Mouse (Mus musculus) liver, embryonic 16.5 days (tissue): Measurements from ENCODE around the gene Tgfbr2. TPM values are rescaled to one million over a fixed set of nuclear protein-coding genes. Genes with fewer than 3 reads are reported as not detected.
A peak's percentile ranks its signal among the peaks of the same experiment; 100 is the strongest.

Experiments
- ATAC-seq: fragments of 200-750 bp; cut with Nextera tagmentation; 2 replicates; pipeline ENCODE4 v1.8.0; 2017; ENCODE audit warnings: low read depth, mild to moderate bottlenecking, moderate number of reproducible peaks, moderate library complexity
- H3K27ac ChIP-seq: fragments of 300-500 bp; sonication (generic); 2 replicates; pipeline ENCODE4 v1.5.1; 2014; ENCODE audit warnings: mild to moderate bottlenecking, low read length
- H3K27me3 ChIP-seq: fragments of 300-500 bp; sonication (generic); 2 replicates; pipeline ENCODE4 v1.6.1; 2014; ENCODE audit warnings: low read depth, low read length, mixed read lengths; ENCODE audit not compliant: control insufficient read depth, insufficient read depth
- H3K36me3 ChIP-seq: fragments of 300-500 bp; sonication (generic); 2 replicates; pipeline ENCODE4 v1.6.1; 2014; ENCODE audit warnings: mild to moderate bottlenecking; ENCODE audit not compliant: control insufficient read depth, insufficient read depth
- H3K4me1 ChIP-seq: fragments of 300-500 bp; sonication (generic); 2 replicates; pipeline ENCODE4 v1.6.1; 2014; ENCODE audit warnings: low read depth, low read length, mixed read lengths; ENCODE audit not compliant: control insufficient read depth
- H3K4me2 ChIP-seq: fragments of 300-500 bp; sonication (generic); 2 replicates; pipeline ENCODE4 v1.6.1; 2014; ENCODE audit warnings: low read depth, low read length, mixed read lengths
- H3K4me3 ChIP-seq: fragments of 300-500 bp; sonication (generic); 2 replicates; pipeline ENCODE4 v1.5.1; 2014; ENCODE audit warnings: low read depth, mild to moderate bottlenecking, low read length
- H3K9ac ChIP-seq: fragments of 300-500 bp; sonication (generic); 2 replicates; pipeline ENCODE4 v1.6.1; 2014; ENCODE audit warnings: low read depth, low read length
- H3K9me3 ChIP-seq: fragments of 300-500 bp; sonication (generic); replicated peaks from 2 replicates; pipeline ENCODE4 v1.6.1; 2016; ENCODE audit warnings: low read length; ENCODE audit not compliant: control insufficient read depth
- WGBS: fragments of 180-500 bp; shearing (Covaris S2); extraction: QIAGEN DNeasy Blood & Tissue Kit; methylation state at CpG from one replicate; pipeline ENCODE4 v1.1.7; 2014; ENCODE audit not compliant: insufficient replicate concordance; 5-methylcytosine and 5-hydroxymethylcytosine counted together
- polyA plus RNA-seq: library from polyadenylated mRNA; unstranded; fragments of >200 nt; fragmentation: Nextera tagmentation; extraction: Ambion mirVana; gene quantifications from 2 replicates; pipeline ENCODE4 v1.2.1, GENCODE M21; 2015

Gene Tgfbr2
- polyA plus RNA-seq, result 5.9 and 7.5 TPM in 2 replicates

GRCm38 (mm10) chr9:116174481-116175461, at the start of gene Tgfbr2:
Gene Tgfbr2, minus strand, starts transcription at chr9:116175360.
- Histone ChIP-seq H3K9me3 (no peaks in the 10 kb centered on the region), H3K27me3 (peaks cover 7% of the 10 kb centered on the region; the same call in 1 of the 2 replicates), H3K36me3 (no peaks in the 10 kb centered on the region), H3K4me3 (peak within 1 kb of the TSS; percentile 70), H3K4me2 (peak within 1 kb of the TSS; percentile 69), H3K9ac (peak within 1 kb of the TSS; percentile 79), H3K4me1 (peaks cover 7% of the 10 kb centered on the region), H3K27ac (peak within 1 kb of the TSS; percentile 86)
- under 1% methylated on average over 82 of the region's 90 CpGs for WGBS
- ATAC-seq, result peak; percentile 71

- no peak overlapping the region for H3K4me2 ChIP-seq
- 58% methylated on average over 6 of the region's 6 CpGs for WGBS
- no peaks in the 10 kb centered on the region for H3K27me3 ChIP-seq
- H3K27ac ChIP-seq, result no peak overlapping the region
- H3K9me3 ChIP-seq, result no peaks in the 10 kb centered on the region
- H3K4me1 ChIP-seq, result no peaks in the 10 kb centered on the region
- H3K9ac ChIP-seq, result no peak overlapping the region
- H3K36me3 ChIP-seq, result no peaks in the 10 kb centered on the region
- H3K4me3 ChIP-seq, result no peak overlapping the region
- ATAC-seq, result no peak
Measured at GRCm38 (mm10) chr9:116223368-116223767, 48.2 kb upstream of the Tgfbr2 start.

- Histone ChIP-seq H3K36me3 (no peaks in the 10 kb centered on the region), H3K27ac (no peak overlapping the region), H3K4me2 (no peak overlapping the region), H3K4me3 (no peak overlapping the region), H3K4me1 (no peaks in the 10 kb centered on the region), H3K9me3 (no peaks in the 10 kb centered on the region), H3K27me3 (no peaks in the 10 kb centered on the region), H3K9ac (no peak overlapping the region)
- no peak for ATAC-seq
- 65% methylated on average over 5 of the region's 5 CpGs for WGBS
Measured at GRCm38 (mm10) chr9:116222643-116223042, 47.5 kb upstream of the Tgfbr2 start.

- Histone ChIP-seq H3K4me1 (no peaks in the 10 kb centered on the region), H3K9me3 (no peaks in the 10 kb centered on the region), H3K27me3 (no peaks in the 10 kb centered on the region), H3K27ac (no peak overlapping the region), H3K4me2 (no peak overlapping the region), H3K36me3 (no peaks in the 10 kb centered on the region), H3K4me3 (no peak overlapping the region), H3K9ac (no peak overlapping the region)
- 47% methylated on average over 11 of the region's 11 CpGs for WGBS
- no peak for ATAC-seq
Measured at GRCm38 (mm10) chr9:116222000-116222399, 46.8 kb upstream of the Tgfbr2 start.

- H3K27ac ChIP-seq, result no peak overlapping the region
- no peak overlapping the region for H3K9ac ChIP-seq
- no peak for ATAC-seq
- H3K36me3 ChIP-seq, result no peaks in the 10 kb centered on the region
- no peaks in the 10 kb centered on the region for H3K27me3 ChIP-seq
- 64% methylated on average over 6 of the region's 6 CpGs for WGBS
- no peak overlapping the region for H3K4me2 ChIP-seq
- no peaks in the 10 kb centered on the region for H3K9me3 ChIP-seq
- H3K4me1 ChIP-seq, result no peaks in the 10 kb centered on the region
- no peak overlapping the region for H3K4me3 ChIP-seq
Measured at GRCm38 (mm10) chr9:116221565-116221964, 46.4 kb upstream of the Tgfbr2 start.

- 74% methylated on average over 6 of the region's 6 CpGs for WGBS
- no peaks in the 10 kb centered on the region for H3K27me3 ChIP-seq
- H3K27ac ChIP-seq, result no peak overlapping the region
- H3K4me2 ChIP-seq, result no peak overlapping the region
- H3K9me3 ChIP-seq, result no peaks in the 10 kb centered on the region
- H3K4me1 ChIP-seq, result no peaks in the 10 kb centered on the region
- H3K9ac ChIP-seq, result no peak overlapping the region
- no peak overlapping the region for H3K4me3 ChIP-seq
- no peaks in the 10 kb centered on the region for H3K36me3 ChIP-seq
- ATAC-seq, result no peak
Measured at GRCm38 (mm10) chr9:116220616-116221015, 45.5 kb upstream of the Tgfbr2 start.

- Histone ChIP-seq H3K4me1 (no peaks in the 10 kb centered on the region), H3K9ac (no peak overlapping the region), H3K27me3 (no peaks in the 10 kb centered on the region), H3K9me3 (no peaks in the 10 kb centered on the region), H3K27ac (no peak overlapping the region), H3K36me3 (no peaks in the 10 kb centered on the region), H3K4me2 (no peak overlapping the region), H3K4me3 (no peak overlapping the region)
- ATAC-seq, result no peak
- WGBS, result 74% methylated on average over 4 of the region's 4 CpGs
Measured at GRCm38 (mm10) chr9:116220159-116220515, 45.0 kb upstream of the Tgfbr2 start.

GRCm38 (mm10) chr9:116219234-116220158, 44.3 kb upstream of the Tgfbr2 start:
- Histone ChIP-seq H3K27ac (no peak overlapping the region), H3K36me3 (no peaks in the 10 kb centered on the region), H3K4me3 (no peak overlapping the region), H3K9ac (no peak overlapping the region), H3K9me3 (no peaks in the 10 kb centered on the region), H3K4me2 (no peak overlapping the region), H3K4me1 (no peaks in the 10 kb centered on the region), H3K27me3 (no peaks in the 10 kb centered on the region)
- no peak for ATAC-seq
- WGBS, result 68% methylated on average over 9 of the region's 9 CpGs
